Mouse (Mus musculus): ENCODE results near the gene Gm10226. TPM values are rescaled to one million over a fixed set of nuclear protein-coding genes. Genes with fewer than 3 reads are reported as not detected.

Gm10226 gene
- 2.7 and 3.2 TPM in 2 replicates for polyA plus RNA-seq (2015; fragmentation: Nextera tagmentation; extraction: Ambion mirVana)

DNA sequence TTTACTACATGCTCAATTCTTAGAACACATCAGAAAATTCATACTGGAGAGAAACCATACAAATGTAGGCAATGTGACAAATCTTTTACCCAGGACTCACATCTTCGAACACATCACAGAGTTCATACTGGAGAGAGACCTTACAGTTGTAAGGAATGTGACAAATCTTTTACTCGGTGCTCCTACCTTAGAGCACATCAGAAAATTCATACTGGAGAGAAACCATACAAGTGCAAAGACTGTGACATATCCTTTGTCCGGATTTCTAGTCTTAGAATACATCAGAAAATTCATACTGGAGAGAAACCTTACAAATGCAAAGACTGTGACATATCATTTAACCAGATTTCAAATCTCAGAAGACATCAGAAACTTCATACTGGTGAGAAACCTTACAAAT is at the start of gene Gm10226:
TSS of gene Gm10226 (plus strand) at position 301 of the 400 bp plus-strand sequence.

DNA sequence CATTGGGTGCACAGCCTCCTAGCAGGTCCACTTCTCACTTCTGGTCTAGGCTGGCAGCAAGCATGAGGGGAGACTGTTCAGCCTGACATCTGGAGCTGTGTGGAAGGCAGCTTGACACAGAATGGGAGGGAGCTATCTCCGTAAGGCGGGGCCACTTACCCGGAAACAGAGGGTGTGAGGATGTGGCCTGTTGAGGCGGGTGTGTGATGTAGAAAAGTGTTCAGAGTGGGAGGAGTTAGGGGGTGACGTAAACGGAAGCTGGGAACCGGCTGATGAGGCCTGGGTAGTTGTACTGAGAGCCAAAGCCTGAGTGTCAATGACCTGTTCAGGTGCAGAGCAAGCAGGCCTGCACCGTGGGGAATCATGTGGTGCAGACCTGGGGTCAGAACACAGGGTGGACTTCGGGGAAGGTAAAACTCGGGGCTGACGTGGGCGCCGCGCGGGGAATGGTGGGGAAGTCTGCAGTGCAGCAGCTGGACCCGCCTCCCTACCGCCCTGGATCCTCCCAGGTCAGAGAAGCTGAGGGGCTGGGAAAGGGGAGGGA is 41.2 kb upstream of the Gm10226 start, which contains the start of gene Zfp983:
TSS of gene Zfp983 (plus strand) at position 261 of the 544 bp plus-strand sequence.

DNA sequence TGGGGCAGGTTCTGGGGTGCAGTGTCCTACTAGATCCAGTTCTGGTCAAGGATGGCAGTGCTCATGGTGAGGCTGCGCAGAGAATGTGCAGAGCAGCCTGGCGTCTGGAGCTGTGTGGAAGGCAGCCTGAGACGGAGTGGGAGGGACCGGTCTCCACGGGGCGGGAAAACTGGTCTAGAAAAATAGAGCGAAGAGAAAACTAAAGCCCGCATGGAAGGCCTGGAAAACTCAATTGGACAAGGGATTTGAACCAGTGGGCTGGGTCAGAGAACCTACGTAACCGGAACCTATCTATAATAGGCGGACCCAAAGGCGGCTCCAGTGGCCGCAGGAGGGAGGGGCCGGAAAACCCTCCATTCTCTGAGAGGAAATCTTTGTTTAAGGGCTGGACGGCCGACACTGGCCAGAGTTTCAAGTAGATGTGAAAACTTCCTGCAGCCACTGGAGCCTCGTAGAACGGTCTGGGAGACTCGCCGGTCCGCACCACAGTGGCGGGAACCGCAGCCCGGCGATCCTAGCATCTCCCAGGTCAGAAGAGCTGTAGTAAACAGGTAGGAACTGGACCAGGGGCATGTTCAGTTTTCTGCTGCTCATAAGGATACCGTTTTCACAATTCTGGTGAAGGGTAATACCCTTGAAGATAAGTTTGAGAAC is 15.8 kb downstream of the Gm10226 start, which contains the start of gene Zfp760:
TSS of gene Zfp760 (plus strand) at position 399 of the 654 bp plus-strand sequence.

DNA sequence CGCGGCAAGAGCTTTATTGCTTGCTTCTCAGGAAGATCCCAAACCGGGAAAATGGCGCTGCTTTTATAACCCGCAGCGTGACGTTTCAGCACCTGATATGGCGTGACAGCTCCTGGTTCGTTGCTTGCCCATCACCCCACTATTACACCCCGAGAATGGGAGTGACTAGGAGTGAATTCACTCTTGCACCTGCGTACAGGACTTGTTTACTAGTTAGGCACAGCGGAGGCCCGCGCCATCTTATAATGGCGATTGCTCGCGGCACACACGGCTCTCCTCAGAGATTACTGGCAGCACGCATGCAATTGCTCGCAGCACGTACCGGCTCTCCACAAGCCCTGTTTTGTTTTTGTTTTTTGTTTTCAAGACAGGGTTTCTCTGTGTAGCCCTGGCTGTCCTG is 38.8 kb downstream of the Gm10226 start, which contains the start of gene Zfp229:
TSS of gene Zfp229 (plus strand) at position 301 of the 400 bp plus-strand sequence.

Other genes starting within 250 kb of the Gm10226 start
- gene Zfp51, start 241.5 kb upstream of the Gm10226 start, polyA plus RNA-seq (2015; fragmentation: Nextera tagmentation; extraction: Ambion mirVana), result 6.6 and 7.4 TPM in 2 replicates
- gene Zfp53, start 202.9 kb upstream of the Gm10226 start, polyA plus RNA-seq (2015; fragmentation: Nextera tagmentation; extraction: Ambion mirVana), result 5.7 and 7.2 TPM in 2 replicates
- 3.4 and 3.8 TPM in 2 replicates for gene Zfp52, start 156.3 kb upstream of the Gm10226 start, polyA plus RNA-seq (2015; fragmentation: Nextera tagmentation; extraction: Ambion mirVana)
- gene Zfp948, start 124.9 kb upstream of the Gm10226 start, polyA plus RNA-seq (2015; fragmentation: Nextera tagmentation; extraction: Ambion mirVana), result 10.0 and 13.3 TPM in 2 replicates
- 1.3 and 1.7 TPM in 2 replicates for gene Zfp983, start 41.2 kb upstream of the Gm10226 start, polyA plus RNA-seq (2015; fragmentation: Nextera tagmentation; extraction: Ambion mirVana)
- 2.5 and 2.9 TPM in 2 replicates for gene Zfp760, start 15.9 kb downstream of the Gm10226 start, polyA plus RNA-seq (2015; fragmentation: Nextera tagmentation; extraction: Ambion mirVana)
- 3.8 and 4.5 TPM in 2 replicates for gene Zfp229, start 38.9 kb downstream of the Gm10226 start, polyA plus RNA-seq (2015; fragmentation: Nextera tagmentation; extraction: Ambion mirVana)
- 2.2 and 2.7 TPM in 2 replicates for gene Zfp820, start 153.9 kb downstream of the Gm10226 start, polyA plus RNA-seq (2015; fragmentation: Nextera tagmentation; extraction: Ambion mirVana)
- gene Zfp995, start 218.1 kb downstream of the Gm10226 start, polyA plus RNA-seq (2015; fragmentation: Nextera tagmentation; extraction: Ambion mirVana), result 4.3 and 4.9 TPM in 2 replicates